Mouse (Mus musculus): ENCODE results near the gene Saa3.

DNA sequence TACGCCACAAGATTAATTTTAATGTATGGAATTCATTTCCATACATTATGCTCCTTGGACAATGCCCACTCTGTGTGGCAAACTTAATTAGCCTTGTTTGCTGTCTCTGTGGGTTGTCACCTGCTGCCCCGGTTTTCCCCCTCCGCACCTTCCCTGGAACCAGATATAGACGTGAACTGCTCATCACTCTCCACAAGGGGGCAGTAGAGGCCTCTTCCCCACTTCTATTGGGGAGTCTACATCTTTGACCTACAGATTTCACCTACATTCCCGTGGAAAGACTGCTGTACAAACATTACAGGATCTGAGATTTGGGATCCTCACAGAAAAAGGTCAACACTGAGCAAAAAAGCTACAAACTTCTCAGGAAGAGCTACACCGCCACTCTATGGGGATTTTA, 982 bp downstream of the Saa3 start:
- TF ChIP-seq CTCF (IDR thresholded peaks at IDR 0.05; ENCODE audit: extremely low read depth, insufficient read length, insufficient replicate concordance, low read depth, low read length) (peak; percentile 80; the same call in 1 of the 2 replicates), POLR2A (IDR thresholded peaks at IDR 0.05; ENCODE audit: low read depth, low read length) (no peak)
